Mouse (Mus musculus): ENCODE measurements around the gene Slc29a4. TPM values are rescaled to one million over a fixed set of nuclear protein-coding genes. Genes with fewer than 3 reads are reported as not detected.

Gene Slc29a4
- 5.8 and 6.9 TPM in 2 replicates for polyA plus RNA-seq (2015; fragmentation: Nextera tagmentation; extraction: Ambion mirVana)

DNA sequence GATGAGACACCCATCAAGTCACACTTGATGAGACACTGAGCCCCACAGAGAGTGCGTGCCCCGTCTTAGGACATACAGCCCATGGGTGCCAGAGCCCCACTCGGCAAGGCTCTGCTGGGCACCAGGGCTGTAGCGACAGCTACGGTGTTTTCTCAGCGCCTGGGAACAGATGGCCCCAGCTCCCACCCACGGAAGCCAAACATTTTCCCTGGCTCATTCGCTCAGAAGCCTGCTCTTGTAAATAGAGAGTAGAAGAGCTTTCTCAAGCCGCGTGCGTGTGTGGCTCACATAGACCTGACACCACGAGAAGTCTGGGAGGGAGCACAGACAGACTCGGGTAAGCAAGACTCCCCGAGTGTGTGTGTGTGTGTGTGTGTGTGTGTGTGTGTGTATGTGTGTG lies at the start of gene Slc29a4:
Slc29a4 (plus strand) TSS at position 265 of the 400 bp plus-strand sequence.
- 50% methylated on average over 14 of the region's 14 CpGs for WGBS
- Histone ChIP-seq H3K4me3 (ENCODE audit: low read length) (no peak within 1 kb of the TSS), H3K4me1 (ENCODE audit: control insufficient read depth, insufficient read depth, low read length) (no peaks in the 10 kb centered on the region), H3K36me3 (ENCODE audit: control insufficient read depth, insufficient read depth, low read length) (no peaks in the 10 kb centered on the region), H3K4me2 (ENCODE audit: low read depth, low read length) (no peak within 1 kb of the TSS), H3K9ac (ENCODE audit: low read depth, low read length) (no peak within 1 kb of the TSS), H3K27me3 (replicated peaks; ENCODE audit: control insufficient read depth, insufficient read depth, low read length) (no peaks in the 10 kb centered on the region), H3K9me3 (ENCODE audit: control insufficient read depth, low read length) (no peaks in the 10 kb centered on the region), H3K27ac (ENCODE audit: low read length) (no peak within 1 kb of the TSS)
- ATAC-seq: no peak

DNA sequence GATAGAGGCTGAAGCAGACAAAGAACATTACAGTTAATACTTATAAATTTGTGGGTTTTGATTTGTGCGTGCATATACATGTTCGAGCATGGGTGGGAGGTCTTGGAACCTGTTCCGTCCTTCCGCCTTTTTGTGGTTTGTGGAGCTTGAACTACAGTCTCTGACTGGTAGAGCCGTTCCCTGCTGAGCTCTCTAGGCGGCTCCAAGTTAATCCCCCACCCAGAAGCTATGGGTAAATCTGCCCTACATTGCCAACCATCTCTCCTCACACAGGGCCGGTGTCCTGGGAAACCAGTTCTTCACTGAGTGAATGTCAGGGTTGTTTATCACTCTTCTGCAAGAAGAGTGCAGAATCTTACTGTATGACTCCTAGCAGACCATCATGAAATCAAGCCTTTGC lies 44.1 kb upstream of the Slc29a4 start:
- no peak overlapping the region for H3K9ac ChIP-seq (ENCODE audit: low read depth, low read length)
- WGBS: 79% methylated on average over 7 of the region's 7 CpGs

DNA sequence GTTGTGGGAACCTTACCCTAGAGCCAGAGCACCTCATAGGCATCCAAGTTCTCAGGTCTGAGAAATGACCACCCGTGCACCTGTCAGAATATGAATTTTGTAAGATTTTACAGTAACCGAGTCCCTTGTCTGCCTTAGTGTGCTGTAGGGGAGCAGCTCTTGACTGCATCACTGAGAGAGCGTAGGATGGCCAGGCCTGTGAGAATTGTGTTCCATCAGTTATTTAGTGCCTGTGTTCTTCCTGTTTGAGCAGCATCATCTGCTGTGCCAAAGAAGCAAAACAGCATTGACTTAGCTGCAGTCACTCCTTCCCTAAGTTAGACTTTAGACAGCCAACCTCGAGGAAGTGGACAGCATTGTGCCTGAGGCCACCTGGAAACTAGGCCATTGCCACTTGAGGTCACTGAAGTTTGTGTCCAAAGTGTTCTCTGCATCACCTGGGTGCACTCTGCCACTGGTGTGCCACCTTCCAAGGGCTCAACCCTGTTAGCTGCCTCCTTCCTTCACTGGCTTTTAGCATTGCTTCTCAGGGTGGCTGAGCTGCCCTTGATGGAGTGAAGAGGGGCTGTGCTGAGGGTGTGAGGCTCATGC lies 42.8 kb upstream of the Slc29a4 start:
- peaks cover 15% of the 10 kb centered on the region; the same call in 1 of the 2 replicates for H3K4me1 ChIP-seq (ENCODE audit: control insufficient read depth, insufficient read depth, low read length)
- no peaks in the 10 kb centered on the region for H3K9me3 ChIP-seq (ENCODE audit: control insufficient read depth, low read length)
- 84% methylated on average over 4 of the region's 4 CpGs for WGBS
- peaks cover 2% of the 10 kb centered on the region; the same call in 1 of the 2 replicates for H3K36me3 ChIP-seq (ENCODE audit: control insufficient read depth, insufficient read depth, low read length)
- H3K9ac ChIP-seq (ENCODE audit: low read depth, low read length): no peak overlapping the region
- no peak overlapping the region for H3K4me2 ChIP-seq (ENCODE audit: low read depth, low read length)
- ATAC-seq: 0 out of 2 replicates have a peak, but pooled peaks have one; percentile 20
- no peak overlapping the region for H3K4me3 ChIP-seq (ENCODE audit: low read length)
- peak overlapping the region; percentile 34; the same call in 1 of the 2 replicates for H3K27ac ChIP-seq (ENCODE audit: low read length)
- no peaks in the 10 kb centered on the region for H3K27me3 ChIP-seq (replicated peaks; ENCODE audit: control insufficient read depth, insufficient read depth, low read length)

More for the DNA sequence above, 44.1 kb upstream of the Slc29a4 start:
- peaks cover 15% of the 10 kb centered on the region; the same call in 1 of the 2 replicates for H3K4me1 ChIP-seq (ENCODE audit: control insufficient read depth, insufficient read depth, low read length)
- H3K36me3 ChIP-seq (ENCODE audit: control insufficient read depth, insufficient read depth, low read length): peaks cover 3% of the 10 kb centered on the region; the same call in 1 of the 2 replicates
- no peak overlapping the region for H3K4me2 ChIP-seq (ENCODE audit: low read depth, low read length)
- no peak overlapping the region for H3K27ac ChIP-seq (ENCODE audit: low read length)
- H3K9me3 ChIP-seq (ENCODE audit: control insufficient read depth, low read length): no peaks in the 10 kb centered on the region
- ATAC-seq: no peak
- no peak overlapping the region for H3K4me3 ChIP-seq (ENCODE audit: low read length)
- no peaks in the 10 kb centered on the region for H3K27me3 ChIP-seq (replicated peaks; ENCODE audit: control insufficient read depth, insufficient read depth, low read length)

DNA sequence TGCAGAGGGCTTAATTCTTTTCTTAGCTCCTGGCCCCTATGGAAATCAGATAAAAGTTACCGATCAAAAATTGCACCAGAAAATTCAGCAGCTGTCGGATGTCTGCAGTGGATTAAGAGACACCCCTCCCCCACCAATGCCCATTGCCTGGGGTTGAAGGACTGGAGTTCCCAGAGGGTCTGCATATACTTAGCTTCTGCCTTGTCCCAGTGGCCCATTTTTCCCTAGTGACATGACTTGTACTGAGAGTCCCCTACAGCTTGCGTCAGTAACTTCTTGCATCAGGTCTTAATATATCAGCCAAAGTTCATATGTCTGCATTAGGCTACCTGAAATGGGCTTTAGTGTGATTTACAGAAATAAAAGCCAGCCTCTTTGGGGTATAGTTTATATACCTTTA lies 41.9 kb upstream of the Slc29a4 start:
- Histone ChIP-seq H3K27me3 (replicated peaks; ENCODE audit: control insufficient read depth, insufficient read depth, low read length) (no peaks in the 10 kb centered on the region), H3K4me1 (ENCODE audit: control insufficient read depth, insufficient read depth, low read length) (peaks cover 15% of the 10 kb centered on the region; the same call in 1 of the 2 replicates), H3K27ac (ENCODE audit: low read length) (peak overlapping the region; percentile 34; the same call in 1 of the 2 replicates), H3K36me3 (ENCODE audit: control insufficient read depth, insufficient read depth, low read length) (no peaks in the 10 kb centered on the region), H3K9ac (ENCODE audit: low read depth, low read length) (no peak overlapping the region), H3K4me2 (ENCODE audit: low read depth, low read length) (no peak overlapping the region), H3K9me3 (ENCODE audit: control insufficient read depth, low read length) (no peaks in the 10 kb centered on the region), H3K4me3 (ENCODE audit: low read length) (no peak overlapping the region)
- 63% methylated on average over 3 of the region's 3 CpGs for WGBS
- peak; percentile 14; the same call in 1 of the 2 replicates for ATAC-seq

DNA sequence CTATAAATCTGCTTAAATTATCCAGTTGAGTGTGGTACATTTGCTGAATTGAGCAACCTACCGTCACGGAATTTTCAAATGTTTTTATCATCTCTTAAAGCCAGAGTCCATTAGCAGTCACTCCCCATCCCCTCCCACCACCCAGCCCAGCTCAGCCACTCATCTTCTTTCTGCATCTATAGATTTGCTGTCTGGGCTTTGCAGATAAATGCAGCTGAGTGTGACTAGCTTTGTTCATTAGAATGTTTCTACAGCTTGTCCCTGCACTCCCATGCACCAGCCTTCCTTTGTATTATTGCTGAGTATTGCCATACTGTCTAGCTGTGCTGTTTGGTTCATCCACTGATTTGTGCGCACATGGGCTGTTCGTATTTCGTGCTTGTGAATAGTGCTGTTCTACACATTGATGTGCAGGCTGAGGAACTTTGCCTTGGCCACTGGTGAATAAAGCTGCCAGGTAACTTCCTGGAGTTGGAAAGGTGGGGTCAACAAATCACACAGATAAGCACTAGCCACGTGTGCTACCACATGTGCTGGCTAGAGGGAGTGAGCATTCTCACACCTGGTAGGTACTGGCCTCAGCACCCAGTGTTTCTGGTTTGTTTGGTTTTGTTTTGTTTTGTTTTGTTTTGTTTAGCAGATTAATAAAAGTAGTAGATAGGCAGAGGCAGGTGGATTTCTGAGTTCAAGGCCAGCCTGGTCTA lies 41.4 kb upstream of the Slc29a4 start:
- Histone ChIP-seq H3K4me2 (ENCODE audit: low read depth, low read length) (no peak overlapping the region), H3K27me3 (replicated peaks; ENCODE audit: control insufficient read depth, insufficient read depth, low read length) (no peaks in the 10 kb centered on the region), H3K9me3 (ENCODE audit: control insufficient read depth, low read length) (no peaks in the 10 kb centered on the region), H3K4me1 (ENCODE audit: control insufficient read depth, insufficient read depth, low read length) (peaks cover 15% of the 10 kb centered on the region; the same call in 1 of the 2 replicates), H3K36me3 (ENCODE audit: control insufficient read depth, insufficient read depth, low read length) (no peaks in the 10 kb centered on the region), H3K4me3 (ENCODE audit: low read length) (no peak overlapping the region), H3K9ac (ENCODE audit: low read depth, low read length) (no peak overlapping the region), H3K27ac (ENCODE audit: low read length) (peak overlapping the region; percentile 43; the same call in 1 of the 2 replicates)
- WGBS: 55% methylated on average over 6 of the region's 6 CpGs
- ATAC-seq: peak; percentile 86

DNA sequence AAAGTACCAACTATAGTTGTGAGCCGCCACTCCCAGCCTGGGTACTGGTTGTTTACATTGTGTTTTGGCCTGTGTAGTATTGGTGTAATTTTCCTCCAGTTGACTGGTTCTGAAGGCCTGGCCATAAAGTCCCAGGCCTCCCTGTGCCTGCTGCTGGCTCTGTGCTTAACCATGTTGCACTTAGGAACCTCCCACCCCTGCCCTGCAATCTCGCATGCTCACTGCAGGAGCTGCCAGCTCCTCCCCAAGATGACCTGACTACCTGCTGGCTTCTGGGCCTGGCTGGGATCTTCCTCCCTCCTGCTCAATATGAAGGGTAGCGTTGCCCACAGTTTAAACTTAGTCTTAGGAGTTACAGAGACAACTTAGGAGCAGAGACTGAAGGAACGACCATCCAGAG lies 40.0 kb upstream of the Slc29a4 start:
- Histone ChIP-seq H3K4me3 (ENCODE audit: low read length) (no peak overlapping the region), H3K9me3 (ENCODE audit: control insufficient read depth, low read length) (no peaks in the 10 kb centered on the region), H3K4me2 (ENCODE audit: low read depth, low read length) (no peak overlapping the region), H3K27me3 (replicated peaks; ENCODE audit: control insufficient read depth, insufficient read depth, low read length) (no peaks in the 10 kb centered on the region), H3K36me3 (ENCODE audit: control insufficient read depth, insufficient read depth, low read length) (no peaks in the 10 kb centered on the region), H3K4me1 (ENCODE audit: control insufficient read depth, insufficient read depth, low read length) (peaks cover 15% of the 10 kb centered on the region; the same call in 1 of the 2 replicates), H3K9ac (ENCODE audit: low read depth, low read length) (no peak overlapping the region), H3K27ac (ENCODE audit: low read length) (no peak overlapping the region)
- ATAC-seq: no peak
- 63% methylated on average over 4 of the region's 4 CpGs for WGBS

DNA sequence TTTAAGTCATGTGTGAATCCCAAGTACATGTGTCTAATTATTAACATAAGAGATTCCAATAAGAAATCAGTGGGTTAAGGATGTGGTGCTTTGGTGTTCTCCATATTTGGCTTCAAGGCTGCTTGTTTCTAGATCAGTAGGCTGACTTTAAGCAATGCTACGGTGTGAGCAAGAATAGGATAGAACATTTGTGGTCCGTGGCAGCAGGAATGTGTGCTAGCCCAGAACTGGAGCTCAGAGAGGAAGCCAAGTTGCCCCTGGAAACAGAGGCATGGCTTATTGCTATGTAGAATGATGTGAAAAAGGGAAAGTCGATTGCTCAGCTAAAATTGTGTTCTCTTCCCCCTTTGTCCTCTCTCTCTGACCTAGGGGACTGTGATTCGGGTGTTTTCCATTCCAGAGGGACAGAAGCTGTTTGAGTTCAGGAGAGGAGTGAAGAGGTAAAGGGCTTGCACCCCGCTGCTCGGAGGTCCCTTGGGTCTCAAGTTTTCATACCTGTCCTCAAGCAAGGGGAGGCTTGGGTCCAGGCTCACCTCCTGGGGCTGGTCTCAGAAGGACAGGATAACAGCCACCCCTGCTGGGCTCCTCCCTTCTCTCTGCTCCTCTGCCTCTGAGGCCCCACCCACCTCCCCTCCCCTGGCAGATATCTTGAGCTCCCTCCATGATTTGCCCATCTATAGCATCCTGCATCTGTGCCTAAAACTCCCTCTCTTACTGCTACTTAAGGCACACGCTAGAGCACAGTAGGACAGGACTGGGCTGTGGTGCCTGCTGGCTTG lies 31.5 kb upstream of the Slc29a4 start:
- no peak overlapping the region for H3K27ac ChIP-seq (ENCODE audit: low read length)
- no peak overlapping the region for H3K4me3 ChIP-seq (ENCODE audit: low read length)
- no peaks in the 10 kb centered on the region for H3K27me3 ChIP-seq (replicated peaks; ENCODE audit: control insufficient read depth, insufficient read depth, low read length)
- ATAC-seq: no peak
- WGBS: 83% methylated on average over 7 of the region's 7 CpGs
- H3K36me3 ChIP-seq (ENCODE audit: control insufficient read depth, insufficient read depth, low read length): peaks cover 24% of the 10 kb centered on the region
- no peaks in the 10 kb centered on the region for H3K4me1 ChIP-seq (ENCODE audit: control insufficient read depth, insufficient read depth, low read length)
- no peak overlapping the region for H3K4me2 ChIP-seq (ENCODE audit: low read depth, low read length)
- no peaks in the 10 kb centered on the region for H3K9me3 ChIP-seq (ENCODE audit: control insufficient read depth, low read length)
- no peak overlapping the region for H3K9ac ChIP-seq (ENCODE audit: low read depth, low read length)

DNA sequence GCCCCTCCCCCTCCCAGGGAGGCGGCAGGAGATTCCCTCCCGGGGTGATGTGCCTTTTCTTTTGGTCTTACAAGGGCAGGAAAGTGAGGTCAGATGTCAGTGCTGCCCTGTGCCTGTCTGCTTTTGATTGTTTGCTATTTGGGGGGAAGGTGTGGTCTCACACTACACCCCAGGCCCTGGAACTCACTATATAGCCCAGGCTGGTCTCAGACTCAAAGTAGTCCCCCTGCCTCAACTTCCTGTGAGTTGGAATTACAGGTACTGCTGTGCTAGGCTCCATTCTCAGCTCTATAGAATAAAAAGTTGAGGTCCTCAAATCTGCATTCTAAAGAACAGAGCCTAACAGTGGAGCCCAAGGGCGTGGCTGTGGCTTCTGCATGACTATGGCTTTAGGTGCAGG lies 24.4 kb upstream of the Slc29a4 start:
- H3K9me3 ChIP-seq (ENCODE audit: control insufficient read depth, low read length): no peaks in the 10 kb centered on the region
- H3K27ac ChIP-seq (ENCODE audit: low read length): no peak overlapping the region
- no peaks in the 10 kb centered on the region for H3K4me1 ChIP-seq (ENCODE audit: control insufficient read depth, insufficient read depth, low read length)
- H3K27me3 ChIP-seq (replicated peaks; ENCODE audit: control insufficient read depth, insufficient read depth, low read length): no peaks in the 10 kb centered on the region
- ATAC-seq: no peak
- 45% methylated on average over 3 of the region's 3 CpGs for WGBS
- H3K9ac ChIP-seq (ENCODE audit: low read depth, low read length): no peak overlapping the region
- H3K4me2 ChIP-seq (ENCODE audit: low read depth, low read length): no peak overlapping the region
- no peak overlapping the region for H3K4me3 ChIP-seq (ENCODE audit: low read length)
- H3K36me3 ChIP-seq (ENCODE audit: control insufficient read depth, insufficient read depth, low read length): peaks cover 21% of the 10 kb centered on the region
